Mouse (Mus musculus) lung, postnatal 0 days (tissue): ENCODE data around the gene Stat4.

ENCODE experiments used
- CTCF ChIP-seq: IDR thresholded peaks from 2 replicates; pipeline ENCODE4 v1.5.1; 2016; ENCODE audit warnings: antibody characterized with exemption, mild to moderate bottlenecking
- EP300 ChIP-seq: IDR thresholded peaks from 2 replicates; pipeline ENCODE4 v1.6.1; 2016; ENCODE audit warnings: antibody characterized with exemption, mild to moderate bottlenecking, control low read depth

GRCm38 (mm10) chr1:52117777-52118176 is 130.8 kb downstream of the Stat4 start:
- TF ChIP-seq CTCF = no peak
- TF ChIP-seq EP300 = no peak
